Mouse (Mus musculus): Measurements from ENCODE around the gene Mpped1.

The Mpped1 gene

DNA sequence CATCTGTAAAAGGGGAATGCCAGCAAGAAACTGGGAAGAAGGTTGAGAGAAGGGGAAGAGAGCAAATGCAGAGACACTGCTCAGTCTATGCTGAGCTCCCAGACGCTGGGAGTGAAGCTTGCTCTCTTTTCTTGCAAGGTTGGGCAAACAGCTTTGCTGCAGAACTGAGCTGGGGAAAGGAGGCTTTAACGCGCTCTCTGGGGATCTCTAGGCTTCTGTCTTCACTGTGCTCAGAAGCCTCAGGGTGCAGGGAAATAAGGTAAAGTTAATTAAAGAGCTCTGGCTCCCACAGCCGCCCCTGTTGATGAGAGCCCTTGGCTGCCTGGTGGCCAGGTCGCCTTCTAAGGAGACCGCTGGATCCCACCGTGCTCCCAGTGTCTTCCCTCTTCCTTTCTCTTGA is 17.7 kb downstream of the Mpped1 start:
- no peak for DNase-seq

- DNase-seq = no peak
These were observed 19.7 kb downstream of the Mpped1 start for GRCm38 (mm10) chr15:83798964-83799363.

GRCm38 (mm10) chr15:83801011-83801410 is 21.7 kb downstream of the Mpped1 start:
- DNase-seq = no peak

- DNase-seq = no peak
These were observed 34.8 kb downstream of the Mpped1 start for GRCm38 (mm10) chr15:83814106-83814505.

- no peak for DNase-seq
These were observed 48.7 kb downstream of the Mpped1 start for GRCm38 (mm10) chr15:83828011-83828410.

GRCm38 (mm10) chr15:83829226-83829625 is 50.0 kb downstream of the Mpped1 start:
- no peak for DNase-seq

DNA sequence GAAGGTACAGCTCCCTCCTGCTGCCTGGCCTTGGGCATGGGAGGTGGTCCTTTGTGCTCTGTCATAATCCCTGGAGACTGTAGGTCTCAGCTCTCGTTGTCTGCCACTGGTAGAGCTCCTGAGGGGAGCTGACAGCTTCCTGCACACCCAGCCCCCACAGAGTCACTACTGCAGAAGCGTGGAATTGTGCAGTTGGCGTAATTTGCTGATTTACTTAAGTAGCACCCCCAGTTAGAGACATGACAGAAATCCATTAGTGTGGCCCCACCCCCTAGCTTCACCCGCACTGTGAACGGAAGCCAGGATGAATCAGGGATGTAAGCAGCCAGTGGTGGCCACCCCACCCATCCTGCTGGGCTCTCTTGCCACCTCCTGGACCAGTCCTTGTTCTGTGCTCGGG is 53.0 kb downstream of the Mpped1 start:
- DNase-seq = no peak

- DNase-seq = no peak
These were observed 61.9 kb downstream of the Mpped1 start for GRCm38 (mm10) chr15:83840950-83841719.

GRCm38 (mm10) chr15:83842419-83842818 is 63.2 kb downstream of the Mpped1 start:
- no peak for DNase-seq

DNA sequence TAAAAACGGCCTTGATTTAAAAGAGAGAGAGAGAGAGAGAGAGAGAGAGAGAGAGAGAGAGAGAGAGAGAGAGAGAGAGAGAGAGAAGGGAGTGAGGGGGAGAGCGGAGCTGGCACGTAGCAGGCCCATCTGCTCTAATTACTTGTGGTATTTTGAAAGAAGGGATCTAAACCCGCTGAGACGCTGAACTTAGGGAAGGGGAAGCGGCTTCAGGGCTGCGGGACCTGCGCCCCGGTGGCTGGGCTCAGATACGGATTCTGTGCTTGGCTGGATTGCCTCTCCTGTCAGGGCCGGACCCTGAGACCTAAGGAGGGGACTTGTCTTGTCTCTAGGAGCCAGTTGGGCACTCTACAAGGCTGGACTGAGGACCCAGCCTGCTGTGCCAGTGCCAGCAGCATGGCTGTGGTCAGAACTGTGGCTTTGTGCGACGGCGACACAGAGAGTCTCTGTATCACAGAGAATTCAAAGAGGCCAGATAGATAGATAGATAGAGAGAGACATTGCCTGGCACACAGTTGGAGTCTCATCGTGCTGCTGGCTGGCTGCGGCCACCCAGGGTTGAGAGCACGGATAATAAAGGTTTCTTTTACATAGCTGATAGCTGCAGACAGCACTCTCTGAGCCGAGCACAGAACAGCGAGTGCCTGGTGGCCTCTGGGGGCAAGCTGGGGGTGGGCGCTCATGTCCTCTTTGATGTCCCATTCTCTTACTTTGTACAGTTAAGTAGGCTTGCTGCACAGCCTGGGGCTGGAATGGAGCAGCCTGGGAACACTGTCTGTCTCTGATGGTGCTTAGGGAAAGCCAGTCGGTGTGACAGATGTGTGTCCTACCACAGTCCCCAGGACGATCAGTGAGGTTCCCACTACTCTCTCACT is 63.9 kb downstream of the Mpped1 start:
- DNase-seq = no peak

- no peak for DNase-seq
These were observed 66.5 kb downstream of the Mpped1 start for GRCm38 (mm10) chr15:83845734-83846133.

GRCm38 (mm10) chr15:83846592-83846991 is 67.3 kb downstream of the Mpped1 start:
- no peak for DNase-seq

DNA sequence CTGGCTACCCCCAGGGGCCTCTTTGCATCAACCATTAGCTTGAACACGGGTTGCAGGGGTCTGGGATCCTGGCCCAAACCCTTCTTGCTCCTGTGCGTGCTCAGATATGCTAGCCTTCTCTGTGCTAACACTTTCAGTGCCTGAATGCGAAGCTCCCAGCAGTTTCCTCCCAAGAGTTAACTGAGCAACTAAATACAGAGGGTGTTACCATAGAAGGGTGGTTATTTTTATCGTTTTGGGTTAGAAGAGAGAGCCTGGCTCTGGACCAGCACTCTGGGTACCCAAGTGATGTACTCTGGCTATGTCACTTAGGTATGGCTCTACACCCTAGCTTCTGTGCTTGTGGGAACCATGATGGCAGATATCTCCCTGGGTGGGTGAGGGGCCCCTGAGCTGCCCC is 68.2 kb downstream of the Mpped1 start:
- no peak for DNase-seq

GRCm38 (mm10) chr15:83848193-83848592 is 68.9 kb downstream of the Mpped1 start:
- no peak for DNase-seq

GRCm38 (mm10) chr15:83853400-83853811 is 74.1 kb downstream of the Mpped1 start:
- no peak for DNase-seq

DNA sequence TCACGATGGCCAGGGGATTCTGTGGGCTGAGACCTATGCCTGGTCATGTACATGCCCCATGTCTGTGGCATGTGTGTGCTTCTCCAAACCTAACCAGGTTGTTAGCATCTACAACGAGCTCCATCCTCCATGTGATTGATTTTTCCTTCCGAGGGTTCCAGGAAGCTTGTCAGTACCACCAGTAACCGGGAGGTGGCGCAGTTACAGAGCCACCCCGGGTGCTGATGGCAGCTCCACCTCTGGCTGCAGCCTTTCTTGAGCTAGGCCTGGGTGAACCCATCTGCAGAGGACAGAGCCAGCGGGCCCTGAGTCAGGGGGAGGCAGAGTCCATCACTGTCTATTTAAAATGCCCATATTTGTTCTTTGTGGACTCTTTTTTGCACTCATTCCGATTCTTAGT is 77.9 kb downstream of the Mpped1 start:
- peak; percentile 63 for DNase-seq

GRCm38 (mm10) chr15:83865626-83866025 is 86.4 kb downstream of the Mpped1 start:
- no peak for DNase-seq

DNA sequence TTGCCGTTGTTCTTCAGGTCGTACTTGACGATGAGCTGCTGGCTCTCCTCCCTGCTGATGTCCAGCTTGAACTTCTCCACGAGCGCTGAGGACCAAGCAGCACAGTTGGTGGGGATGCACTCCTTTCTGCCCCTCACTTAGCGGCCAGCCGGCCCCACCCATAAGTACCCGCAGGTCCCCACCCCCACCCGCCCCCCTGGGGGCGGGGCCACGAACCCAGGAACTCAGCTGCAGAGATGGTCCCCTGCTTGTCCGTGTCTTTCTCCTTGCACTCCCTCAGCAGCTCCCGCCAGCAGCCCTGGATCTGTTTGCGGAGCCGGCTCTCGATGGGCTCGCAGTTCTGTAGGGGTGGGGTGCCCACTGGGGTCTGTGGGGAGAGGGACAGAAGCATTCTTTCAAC is 91.7 kb downstream of the Mpped1 start:
- DNase-seq = no peak

DNA sequence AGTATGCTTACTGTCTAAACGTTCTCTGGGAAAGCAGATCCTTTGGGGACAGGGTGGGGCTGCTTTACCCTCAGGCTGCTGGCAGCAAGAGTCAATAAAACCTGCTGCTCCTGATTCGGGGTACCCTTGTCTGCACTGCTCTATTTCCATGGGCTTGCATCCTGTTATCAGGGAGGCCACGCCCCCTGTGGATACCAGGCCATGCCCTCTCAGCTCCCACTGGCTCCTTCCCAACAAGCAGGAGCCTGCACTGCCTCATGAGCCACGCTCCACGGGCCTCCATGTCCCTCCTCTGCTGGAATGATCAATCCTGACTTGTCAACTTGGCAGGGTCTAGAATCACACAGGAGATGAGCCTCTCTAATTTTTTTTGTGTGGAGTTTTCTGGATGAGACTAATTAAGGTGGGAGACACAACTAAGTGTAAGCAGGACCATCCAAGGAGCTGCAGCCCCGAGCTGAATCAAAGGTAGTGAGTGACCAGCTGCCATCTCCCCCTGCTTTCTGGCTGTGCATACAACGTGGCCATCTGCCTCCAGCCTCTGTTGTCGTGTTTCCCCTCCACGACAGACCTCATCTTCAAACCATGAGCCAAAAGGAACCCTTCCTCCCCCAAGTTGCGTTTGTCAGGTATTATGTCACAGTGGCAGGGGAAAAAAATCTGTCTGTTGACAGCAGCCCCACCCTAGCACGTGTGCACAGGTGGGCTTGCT is 98.0 kb downstream of the Mpped1 start:
- no peak for DNase-seq

GRCm38 (mm10) chr15:83877898-83878297 is 98.6 kb downstream of the Mpped1 start:
- DNase-seq = no peak

DNA sequence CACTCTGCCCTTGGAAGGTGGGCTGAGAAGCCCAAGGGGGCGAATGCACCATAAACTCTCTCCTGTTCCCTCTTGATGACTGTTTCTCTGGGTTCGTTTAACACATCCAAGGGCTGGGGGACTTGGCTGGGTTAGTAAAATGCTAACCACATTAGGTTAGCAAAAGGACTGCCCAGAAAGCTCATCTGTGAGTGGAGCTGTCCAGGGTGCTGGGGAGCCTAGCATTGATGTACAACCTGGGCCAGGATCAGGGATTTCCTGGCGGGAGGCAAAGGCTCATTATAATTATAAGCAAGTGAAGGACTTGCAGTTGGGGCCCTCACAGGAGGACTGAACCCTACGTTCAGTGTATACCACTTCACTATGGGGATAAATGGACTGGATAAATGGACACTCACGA is 100.6 kb downstream of the Mpped1 start:
- peak; percentile 19 for DNase-seq

DNA sequence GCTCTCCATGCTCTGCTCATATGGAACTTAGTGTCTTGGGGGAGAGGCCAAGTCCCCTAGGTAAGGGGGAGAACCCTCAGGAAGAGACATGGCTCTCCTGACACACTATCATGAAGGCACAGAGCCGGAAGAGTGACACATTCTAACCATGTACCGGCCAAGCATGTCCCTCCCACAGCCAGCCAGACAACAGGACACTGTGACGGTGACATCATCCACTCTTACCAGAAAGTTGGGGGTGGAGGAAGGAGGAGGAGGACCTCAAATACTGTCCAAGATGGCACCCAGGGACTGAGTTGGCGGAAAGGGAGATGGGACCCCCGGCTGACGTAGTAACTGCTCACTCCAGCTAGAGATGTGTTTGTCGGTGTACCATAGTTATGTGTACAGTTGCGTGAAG is 104.6 kb downstream of the Mpped1 start:
- DNase-seq = no peak

- no peak for DNase-seq
These were observed 105.0 kb downstream of the Mpped1 start for GRCm38 (mm10) chr15:83884291-83884690.

DNA sequence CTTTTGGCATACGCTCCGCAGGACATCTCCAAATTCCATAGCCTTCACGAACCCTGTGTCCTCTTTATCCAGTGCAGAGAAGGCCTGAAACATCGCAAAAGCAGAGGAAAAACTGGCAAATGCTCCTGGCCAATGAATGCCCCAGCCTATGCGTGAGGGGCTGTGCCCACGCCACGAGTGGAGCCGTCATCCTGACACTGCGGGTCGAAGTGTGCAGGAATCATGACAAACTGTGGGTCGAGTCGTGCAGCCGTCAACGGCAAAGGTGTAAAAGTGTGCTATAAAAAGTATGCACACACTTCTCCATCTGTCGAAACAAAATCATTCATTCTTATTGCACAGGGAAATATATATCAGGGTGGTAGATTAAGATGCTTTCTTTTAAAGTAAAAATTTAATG is 113.6 kb downstream of the Mpped1 start:
- no peak for DNase-seq

Measured in kidney, adult 9 months (tissue).